Mouse (Mus musculus): ENCODE measurements around the gene Olfr432. TPM values are rescaled to one million over a fixed set of nuclear protein-coding genes. Genes with fewer than 3 reads are reported as not detected.

Olfr432 gene
- polyA plus RNA-seq, 1 experiment = not detected

DNA sequence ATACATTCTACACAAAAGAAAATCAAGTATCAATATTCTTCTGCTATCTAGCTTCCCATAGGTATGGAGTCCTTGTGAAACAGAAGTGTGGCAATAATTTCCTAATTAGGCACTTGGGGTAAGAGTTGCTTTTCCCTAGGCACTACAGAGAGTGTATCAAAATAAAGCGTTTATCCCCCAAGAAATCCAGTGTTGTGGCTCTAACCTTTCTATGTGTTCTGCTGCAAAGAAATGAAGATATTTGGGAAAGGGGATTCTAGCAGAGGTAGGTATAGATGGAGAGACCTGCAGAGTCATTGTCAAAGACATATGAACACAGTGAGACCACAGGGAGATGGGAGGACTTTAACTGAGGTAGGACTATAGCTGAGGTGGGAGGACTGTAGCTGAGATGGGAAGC, 47.6 kb downstream of the Olfr432 start, which contains the start of gene Olfr427:
TSS of gene Olfr427 (plus strand) at position 301 of the 400 bp plus-strand sequence.
- Histone ChIP-seq H3ac (ENCODE audit: control insufficient read depth, insufficient read length, low read depth) (no peak within 1 kb of the TSS), H3K79me2 (ENCODE audit: control insufficient read depth, insufficient read depth) (no peaks in the 10 kb centered on the region)
- TF ChIP-seq CEBPB (IDR thresholded peaks at IDR 0.05; ENCODE audit: low read depth) = no peak
- TF ChIP-seq CTCF (IDR thresholded peaks at IDR 0.05; ENCODE audit: control insufficient read depth, insufficient read depth, insufficient read length) = no peak
- no peak for TF ChIP-seq USF1 (IDR thresholded peaks at IDR 0.05; ENCODE audit: low read depth)
- TF ChIP-seq FOSL1 (IDR thresholded peaks at IDR 0.05; ENCODE audit: insufficient read depth, low read length, poor library complexity, severe bottlenecking) = no peak
- no peak for TF ChIP-seq MYOG (IDR thresholded peaks at IDR 0.05; ENCODE audit: control insufficient read depth, extremely low read depth, insufficient read length)
- TF ChIP-seq MAX (IDR thresholded peaks at IDR 0.05) = no peak
- TF ChIP-seq MYOD1 (IDR thresholded peaks at IDR 0.05; ENCODE audit: control insufficient read depth, insufficient read length, low read depth) = no peak

DNA sequence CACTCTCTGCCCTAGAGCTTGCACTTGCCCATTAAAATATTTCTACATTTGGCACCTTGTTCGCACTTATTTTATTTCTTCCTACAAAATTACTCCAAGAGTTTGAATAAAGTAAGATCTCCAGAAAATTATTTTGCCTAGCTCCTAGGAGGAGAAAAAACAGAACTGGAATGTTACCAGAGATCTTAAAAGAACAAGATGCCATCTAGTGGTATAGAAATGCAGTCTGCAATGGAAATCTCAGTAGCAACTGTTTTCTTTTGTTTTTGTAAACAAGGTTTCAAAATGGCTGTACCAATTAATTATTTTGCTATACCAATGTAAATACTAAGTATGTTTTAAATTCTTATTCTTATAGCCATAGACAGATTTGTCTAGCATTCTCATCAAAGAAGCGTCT, 54.7 kb downstream of the Olfr432 start:
- Histone ChIP-seq H3K4me3 (ENCODE audit: insufficient read depth, poor library complexity, severe bottlenecking) (no peak overlapping the region), H3K36me3 (ENCODE audit: control insufficient read depth, insufficient read depth) (no peaks in the 10 kb centered on the region), H3ac (ENCODE audit: control insufficient read depth, insufficient read length, low read depth) (no peak overlapping the region), H3K79me2 (ENCODE audit: control insufficient read depth, insufficient read depth) (no peaks in the 10 kb centered on the region), H3K79me3 (ENCODE audit: low read depth) (no peaks in the 10 kb centered on the region), H3K27me3 (ENCODE audit: control insufficient read depth, insufficient read depth, insufficient read length) (no peaks in the 10 kb centered on the region)
- TF ChIP-seq MYOG (IDR thresholded peaks at IDR 0.05; ENCODE audit: control insufficient read depth, extremely low read depth, insufficient read length) (no peak), CTCF (IDR thresholded peaks at IDR 0.05; ENCODE audit: control insufficient read depth, insufficient read depth, insufficient read length) (no peak), MAX (IDR thresholded peaks at IDR 0.05) (no peak), MYOD1 (IDR thresholded peaks at IDR 0.05; ENCODE audit: control insufficient read depth, insufficient read length, low read depth) (no peak), CEBPB (IDR thresholded peaks at IDR 0.05; ENCODE audit: low read depth) (no peak), FOSL1 (IDR thresholded peaks at IDR 0.05; ENCODE audit: insufficient read depth, low read length, poor library complexity, severe bottlenecking) (no peak), USF1 (IDR thresholded peaks at IDR 0.05; ENCODE audit: low read depth) (no peak)

More for the DNA sequence above, 47.6 kb downstream of the Olfr432 start, which contains the start of gene Olfr427:
- Histone ChIP-seq H3K27me3 (ENCODE audit: control insufficient read depth, insufficient read depth, insufficient read length) (no peaks in the 10 kb centered on the region), H3K36me3 (ENCODE audit: control insufficient read depth, insufficient read depth) (no peaks in the 10 kb centered on the region), H3K4me3 (ENCODE audit: insufficient read depth, poor library complexity, severe bottlenecking) (no peak within 1 kb of the TSS), H3K79me3 (ENCODE audit: low read depth) (no peaks in the 10 kb centered on the region)

Other genes starting within 250 kb of the Olfr432 start
- 1.3 TPM for gene Ifi211, start 136.2 kb upstream of the Olfr432 start, polyA plus RNA-seq (2012; fragmentation: generic; extraction: Trizol)
- gene Mndal, start 106.7 kb upstream of the Olfr432 start, polyA plus RNA-seq (2012; fragmentation: generic; extraction: Trizol) = 0.92 TPM
- gene Ifi203, start 106.5 kb upstream of the Olfr432 start, polyA plus RNA-seq (2012; fragmentation: generic; extraction: Trizol) = 1.5 TPM
- 4.9 TPM for gene Ifi202b, start 66.5 kb upstream of the Olfr432 start, polyA plus RNA-seq (2012; fragmentation: generic; extraction: Trizol)
- gene Ifi205, start 17.4 kb upstream of the Olfr432 start, polyA plus RNA-seq (2012; fragmentation: generic; extraction: Trizol) = not detected
- gene Olfr433, start 8.5 kb upstream of the Olfr432 start, polyA plus RNA-seq (2012; fragmentation: generic; extraction: Trizol) = not detected
- not detected for gene Olfr430, start 17.4 kb downstream of the Olfr432 start, polyA plus RNA-seq (2012; fragmentation: generic; extraction: Trizol)
- not detected for gene Olfr429, start 35.1 kb downstream of the Olfr432 start, polyA plus RNA-seq (2012; fragmentation: generic; extraction: Trizol)
- not detected for gene Olfr427, start 47.7 kb downstream of the Olfr432 start, polyA plus RNA-seq (2012; fragmentation: generic; extraction: Trizol)
- gene Olfr231, start 72.0 kb downstream of the Olfr432 start, polyA plus RNA-seq (2012; fragmentation: generic; extraction: Trizol) = not detected
- not detected for gene Olfr424, start 82.3 kb downstream of the Olfr432 start, polyA plus RNA-seq (2012; fragmentation: generic; extraction: Trizol)
- gene Olfr420, start 106.4 kb downstream of the Olfr432 start, polyA plus RNA-seq (2012; fragmentation: generic; extraction: Trizol) = not detected
- not detected for gene Spta1, start 123.6 kb downstream of the Olfr432 start, polyA plus RNA-seq (2012; fragmentation: generic; extraction: Trizol)
- gene Olfr419, start 202.9 kb downstream of the Olfr432 start, polyA plus RNA-seq (2012; fragmentation: generic; extraction: Trizol) = not detected